In genomic region chr5:36725861-36726260, GRCm38 (mm10) we compare ENCODE assay signal across 15 mouse cellular contexts. TPM values are rescaled to one million over a fixed set of nuclear protein-coding genes. Genes with fewer than 3 reads are reported as not detected.
DNase-seq lines count a peak whose midpoint lies in the region; ATAC-seq and TF ChIP-seq lines count a peak whose summit lies in the region.
"Had no signal": no experiment of that assay in that cellular context is flagged by ENCODE, and none has a peak within 500 bp of the region (broad histone marks: within the 10 kb centered on the region; RNA-seq: fewer than 3 reads in every experiment).

No protein-coding gene starts in this region.

- TF ChIP-seq POLR2A in liver, adult 2 months (IDR thresholded peaks at IDR 0.05; ENCODE audit: extremely low read depth, insufficient read depth, low read length) = no peak

- 0 out of 2 replicates have a peak overlapping the region, but pooled peaks have one; percentile 1 for H3K4me2 ChIP-seq in intestine, postnatal 0 days (replicated peaks; ENCODE audit: low read depth)
- H3K4me2 ChIP-seq in stomach, embryonic 15.5 days = 0 out of 2 replicates have a peak overlapping the region, but pooled peaks have one; percentile 2
- H3K4me2 ChIP-seq in forebrain, embryonic 13.5 days = no peak overlapping the region
- H3K4me2 ChIP-seq: midbrain, embryonic 13.5 days had no signal

- no peaks in the 10 kb centered on the region for H3K36me3 ChIP-seq in liver, adult 2 months (ENCODE audit: control insufficient read depth, insufficient read depth, low read length)
- H3K36me3 ChIP-seq in intestine, postnatal 0 days (ENCODE audit: control insufficient read depth, insufficient read depth) = no peaks in the 10 kb centered on the region
- no peaks in the 10 kb centered on the region for H3K36me3 ChIP-seq in stomach, embryonic 15.5 days
- no peaks in the 10 kb centered on the region for H3K36me3 ChIP-seq in forebrain, embryonic 13.5 days (ENCODE audit: poor library complexity, severe bottlenecking)
- H3K36me3 ChIP-seq: forebrain, embryonic 10.5 days; midbrain, embryonic 13.5 days had no signal

- TF ChIP-seq CTCF in liver, adult 2 months (IDR thresholded peaks at IDR 0.05; ENCODE audit: low read depth, low read length) = no peak
- no peak for TF ChIP-seq CTCF in intestine, postnatal 0 days (IDR thresholded peaks at IDR 0.05; ENCODE audit: low read depth)

- no peaks in the 10 kb centered on the region for H3K9me3 ChIP-seq in intestine, postnatal 0 days (ENCODE audit: control insufficient read depth)
- H3K9me3 ChIP-seq in stomach, embryonic 15.5 days = no peaks in the 10 kb centered on the region
- H3K9me3 ChIP-seq in forebrain, embryonic 13.5 days (replicated peaks) = no peaks in the 10 kb centered on the region
- H3K9me3 ChIP-seq: forebrain, embryonic 10.5 days; midbrain, embryonic 13.5 days had no signal

- H3K79me2 ChIP-seq in liver, adult 2 months (ENCODE audit: control insufficient read depth, insufficient read depth, low read length) = no peaks in the 10 kb centered on the region

- ATAC-seq in intestine, postnatal 0 days = no peak
- ATAC-seq in stomach, embryonic 15.5 days (ENCODE audit: insufficient read depth, low FRiP score, low read depth) = no peak
- no peak for ATAC-seq in forebrain, embryonic 13.5 days
- ATAC-seq: midbrain, embryonic 13.5 days; Patski had no signal

- H3K27me3 ChIP-seq in liver, adult 2 months (ENCODE audit: control insufficient read depth, insufficient read depth, low read length) = no peaks in the 10 kb centered on the region
- no peaks in the 10 kb centered on the region for H3K27me3 ChIP-seq in intestine, postnatal 0 days (replicated peaks; ENCODE audit: control insufficient read depth, insufficient read depth, low read length)
- H3K27me3 ChIP-seq in stomach, embryonic 15.5 days (replicated peaks) = no peaks in the 10 kb centered on the region
- no peaks in the 10 kb centered on the region for H3K27me3 ChIP-seq in forebrain, embryonic 13.5 days
- H3K27me3 ChIP-seq: midbrain, embryonic 13.5 days; Patski had no signal

- peak; percentile 68 for DNase-seq in liver, adult 2 months (ENCODE audit: extremely low read depth, low read depth, low spot score)
- no peak for DNase-seq in liver
- peak; percentile 34 to 77 for DNase-seq in kidney, postnatal 25 days
- no peak for DNase-seq in thymus, postnatal 0 days (ENCODE audit: low spot score)
- DNase-seq in adrenal gland, adult 8-10 months = no peak
- DNase-seq: adrenal gland, postnatal 25 days; cerebellum, adult 2 months; gastrocnemius, postnatal 36 days; thymus, postnatal 4 days had no signal

- WGBS in liver, adult 2 months = 31% methylated on average over 12 of the region's 12 CpGs
- 40% methylated on average over 12 of the region's 12 CpGs for WGBS in intestine, postnatal 0 days
- WGBS in stomach, embryonic 15.5 days = 52% methylated on average over 12 of the region's 12 CpGs
- 72% methylated on average over 12 of the region's 12 CpGs for WGBS in forebrain, embryonic 13.5 days

- H3K9ac ChIP-seq in liver, adult 2 months (ENCODE audit: low read depth, low read length) = peak overlapping the region; percentile 60
- H3K9ac ChIP-seq in intestine, postnatal 0 days (ENCODE audit: low read depth, low read length) = no peak overlapping the region
- H3K9ac ChIP-seq in stomach, embryonic 15.5 days = no peak overlapping the region
- no peak overlapping the region for H3K9ac ChIP-seq in forebrain, embryonic 13.5 days
- H3K9ac ChIP-seq: midbrain, embryonic 13.5 days had no signal

- peaks cover 29% of the 10 kb centered on the region for H3K4me1 ChIP-seq in liver, adult 2 months (ENCODE audit: control insufficient read depth, insufficient read depth, low read length)
- H3K4me1 ChIP-seq in intestine, postnatal 0 days (replicated peaks; ENCODE audit: control insufficient read depth, insufficient read depth, low read length) = peaks cover 5% of the 10 kb centered on the region
- 0 out of 2 replicates have a peak, but pooled peaks cover 4% of the 10 kb centered on the region for H3K4me1 ChIP-seq in stomach, embryonic 15.5 days
- H3K4me1 ChIP-seq in forebrain, embryonic 13.5 days = peaks cover 4% of the 10 kb centered on the region; the same call in 1 of the 2 replicates
- H3K4me1 ChIP-seq: midbrain, embryonic 13.5 days had no signal

- peak overlapping the region; percentile 90 for H3K27ac ChIP-seq in liver, adult 2 months (replicated peaks; ENCODE audit: insufficient read depth, low read depth, low read length)
- H3K27ac ChIP-seq in intestine, postnatal 0 days (ENCODE audit: low read depth, low read length) = peak overlapping the region; percentile 73
- peak overlapping the region; percentile 57; the same call in 1 of the 2 replicates for H3K27ac ChIP-seq in stomach, embryonic 15.5 days
- H3K27ac ChIP-seq in forebrain, embryonic 13.5 days = no peak overlapping the region
- H3K27ac ChIP-seq: forebrain, embryonic 10.5 days; midbrain, embryonic 13.5 days had no signal

- H3K4me3 ChIP-seq in liver, adult 2 months (ENCODE audit: insufficient read depth, low read depth, low read length) = peak overlapping the region; percentile 46
- no peak overlapping the region for H3K4me3 ChIP-seq in intestine, postnatal 0 days (ENCODE audit: low read depth, low read length)
- no peak overlapping the region for H3K4me3 ChIP-seq in stomach, embryonic 15.5 days (replicated peaks)
- H3K4me3 ChIP-seq in forebrain, embryonic 13.5 days = no peak overlapping the region
- H3K4me3 ChIP-seq: forebrain, embryonic 10.5 days; midbrain, embryonic 13.5 days had no signal

RNA-seq across cellular contexts. Expression of gene Bloc1s4, which starts 22.6 kb away (rescaled TPM):
- 12.9 and 15.7 TPM in 2 replicates for total RNA-seq in liver, adult 2 months (2014; rRNA removed)
- polyA plus RNA-seq in liver, adult 2 months (2012; rRNA removed) = 16.5 and 19.4 TPM in 2 replicates
- 22.0 and 22.5 TPM in 2 replicates for polyA plus RNA-seq in intestine, postnatal 0 days (2015; fragmentation: Nextera tagmentation; extraction: Ambion mirVana)
- 23.2 and 26.3 TPM in 2 replicates for polyA plus RNA-seq in stomach, embryonic 15.5 days (2015; fragmentation: Nextera tagmentation; extraction: Ambion mirVana)
- 37.3 and 42.2 TPM in 2 replicates for polyA plus RNA-seq in thymus, postnatal 0 days (2015; fragmentation: Nextera tagmentation; extraction: Ambion mirVana)
- 10 to 100 TPM; 21.6 to 34.1 (median 27.6) TPM for total RNA-seq in adrenal gland, adult 8-10 months (2022)
- polyA plus RNA-seq in forebrain, embryonic 13.5 days (2015; fragmentation: Nextera tagmentation; extraction: Ambion mirVana) = 23.9 and 24.2 TPM in 2 replicates

RNA-seq across cellular contexts. Expression of gene D5Ertd579e, which starts 30.0 kb away (rescaled TPM):
- total RNA-seq in liver, adult 2 months (2014; rRNA removed) = 26.6 and 31.5 TPM in 2 replicates
- 11.5 and 12.7 TPM in 2 replicates for polyA plus RNA-seq in liver, adult 2 months (2012; rRNA removed)
- 19.6 and 22.5 TPM in 2 replicates for polyA plus RNA-seq in intestine, postnatal 0 days (2015; fragmentation: Nextera tagmentation; extraction: Ambion mirVana)
- 19.6 and 20.0 TPM in 2 replicates for polyA plus RNA-seq in stomach, embryonic 15.5 days (2015; fragmentation: Nextera tagmentation; extraction: Ambion mirVana)
- polyA plus RNA-seq in thymus, postnatal 0 days (2015; fragmentation: Nextera tagmentation; extraction: Ambion mirVana) = 20.9 and 27.1 TPM in 2 replicates
- 10 to 100 TPM; 64.5 to 98.4 (median 79.4) TPM for total RNA-seq in adrenal gland, adult 8-10 months (2022)
- 27.4 and 34.3 TPM in 2 replicates for polyA plus RNA-seq in forebrain, embryonic 13.5 days (2015; fragmentation: Nextera tagmentation; extraction: Ambion mirVana)

Comparison
In these comparisons a context has a peak if more than half of its experiments do, and no peak if none do; other contexts are left out.
1. DNase-seq: peak in liver, adult 2 months (single experiment) and kidney, postnatal 25 days (2 of 2); none in liver (single experiment), thymus, postnatal 0 days (single experiment) and adrenal gland, adult 8-10 months (single experiment).